Mouse (Mus musculus) stomach, embryonic 14.5 days (tissue): ENCODE measurements around the gene Abca4. TPM values are rescaled to one million over a fixed set of nuclear protein-coding genes. Genes with fewer than 3 reads are reported as not detected.

Source experiments
- ATAC-seq: fragments of 200-750 bp; cut with Nextera tagmentation; 2 replicates; pipeline ENCODE4 v1.8.0; 2017; ENCODE audit warnings: low read depth, moderate TSS enrichment; ENCODE audit not compliant: insufficient number of reproducible peaks, insufficient read depth, low FRiP score
- H3K27ac ChIP-seq: fragments of 300-500 bp; sonication (generic); 2 replicates; pipeline ENCODE4 v1.5.1; 2014; ENCODE audit warnings: mild to moderate bottlenecking, low read length, moderate library complexity, mixed read lengths
- H3K27me3 ChIP-seq: fragments of 300-500 bp; sonication (generic); 2 replicates; pipeline ENCODE4 v1.6.1; 2014; ENCODE audit warnings: low read length, control low read depth, mixed read lengths; ENCODE audit not compliant: control insufficient read depth, insufficient read depth
- H3K36me3 ChIP-seq: fragments of 300-500 bp; sonication (generic); 2 replicates; pipeline ENCODE4 v1.6.1; 2014; ENCODE audit warnings: mild to moderate bottlenecking, control low read depth, low read length, moderate library complexity, mixed read lengths; ENCODE audit not compliant: control insufficient read depth, insufficient read depth
- H3K4me1 ChIP-seq: fragments of 300-500 bp; sonication (generic); 2 replicates; pipeline ENCODE4 v1.6.1; 2014; ENCODE audit warnings: low read length, control low read depth, mixed read lengths; ENCODE audit not compliant: control insufficient read depth, insufficient read depth
- H3K4me2 ChIP-seq: fragments of 300-500 bp; sonication (generic); replicated peaks from 2 replicates; pipeline ENCODE4 v1.6.1; 2014; ENCODE audit warnings: low read depth, low read length, control low read depth
- H3K4me3 ChIP-seq: fragments of 300-500 bp; sonication (generic); 2 replicates; pipeline ENCODE4 v1.5.1; 2014; ENCODE audit warnings: low read depth, low read length, control low read depth
- H3K9ac ChIP-seq: fragments of 300-500 bp; sonication (generic); replicated peaks from 2 replicates; pipeline ENCODE4 v1.6.1; 2014; ENCODE audit warnings: low read depth, mild to moderate bottlenecking, control low read depth, low read length, moderate library complexity, mixed read lengths
- H3K9me3 ChIP-seq: fragments of 300-500 bp; sonication (generic); 2 replicates; pipeline ENCODE4 v1.6.1; 2016; ENCODE audit warnings: low read depth, low read length, control low read depth; ENCODE audit not compliant: control insufficient read depth
- WGBS: fragments of 180-500 bp; shearing (Covaris S2); extraction: QIAGEN DNeasy Blood & Tissue Kit; methylation state at CpG from one replicate; pipeline ENCODE4 v1.1.7; 2014; 5-methylcytosine and 5-hydroxymethylcytosine counted together
- polyA plus RNA-seq: library from polyadenylated mRNA; unstranded; fragments of >200 nt; fragmentation: Nextera tagmentation; extraction: Ambion mirVana; gene quantifications from 2 replicates; pipeline ENCODE4 v1.2.1, GENCODE M21; 2014

The Abca4 gene
- 0.67 and 0.91 TPM in 2 replicates for polyA plus RNA-seq

GRCm38 (mm10) chr3:122043799-122044547 is at the start of gene Abca4:
TSS of gene Abca4 (plus strand) at chr3:122044443.
- peak within 1 kb of the TSS; percentile 13; the same call in 1 of the 2 replicates for H3K4me2 ChIP-seq
- H3K27me3 ChIP-seq = no peaks in the 10 kb centered on the region
- H3K4me1 ChIP-seq = peaks cover 41% of the 10 kb centered on the region
- H3K9ac ChIP-seq = no peak within 1 kb of the TSS
- H3K4me3 ChIP-seq = no peak within 1 kb of the TSS
- WGBS = 25% methylated on average over 26 of the region's 26 CpGs
- H3K27ac ChIP-seq = no peak within 1 kb of the TSS
- ATAC-seq = no peak
- H3K36me3 ChIP-seq = no peaks in the 10 kb centered on the region
- H3K9me3 ChIP-seq = no peaks in the 10 kb centered on the region

DNA sequence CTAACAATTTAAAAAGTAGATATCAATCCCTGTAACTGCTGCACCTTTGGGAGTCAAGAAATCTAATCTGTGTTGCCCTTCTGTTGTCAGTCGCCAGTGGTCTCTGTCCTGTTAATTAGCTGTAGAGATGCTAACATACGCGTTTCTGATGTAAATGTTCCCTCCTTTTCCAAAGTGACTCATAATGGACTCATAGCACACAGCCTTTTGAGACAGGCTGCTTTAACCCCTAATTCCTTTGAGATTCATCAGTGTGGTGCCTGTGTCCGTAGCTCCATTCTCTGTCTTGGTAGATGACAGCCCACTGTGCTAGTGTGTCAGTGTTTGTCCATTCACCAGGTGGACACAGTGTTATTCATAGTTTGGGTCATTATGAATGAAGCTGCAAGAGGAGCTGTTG is 49.1 kb upstream of the Abca4 start:
- Histone ChIP-seq H3K4me3 (no peak overlapping the region), H3K4me1 (no peaks in the 10 kb centered on the region), H3K9me3 (no peaks in the 10 kb centered on the region), H3K27ac (no peak overlapping the region), H3K36me3 (peaks cover 16% of the 10 kb centered on the region; the same call in 1 of the 2 replicates), H3K9ac (no peak overlapping the region), H3K4me2 (no peak overlapping the region), H3K27me3 (no peaks in the 10 kb centered on the region)
- WGBS = 88% methylated on average over 4 of the region's 4 CpGs
- no peak for ATAC-seq

DNA sequence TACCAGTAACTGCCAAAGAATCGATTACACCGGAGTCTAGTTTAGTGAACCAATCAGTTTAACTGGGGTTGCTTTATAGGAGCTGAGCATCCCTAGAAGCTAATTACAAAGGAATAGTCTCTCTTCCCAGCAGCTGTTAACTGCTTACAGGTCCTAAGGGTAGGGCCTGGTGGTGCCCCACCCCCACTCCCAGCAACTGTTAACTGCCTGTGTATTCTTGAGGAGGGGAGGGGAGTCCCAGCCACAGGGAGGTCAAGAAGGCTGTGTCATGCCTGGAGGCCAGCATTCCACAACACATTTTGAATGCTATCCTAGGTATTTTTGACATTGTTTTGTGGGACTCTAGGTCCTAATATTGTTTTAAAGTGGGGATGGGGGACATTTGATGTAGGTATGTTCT is 44.3 kb upstream of the Abca4 start:
- 0 out of 2 replicates have a peak, but pooled peaks cover 2% of the 10 kb centered on the region for H3K36me3 ChIP-seq
- no peak for ATAC-seq
- no peak overlapping the region for H3K4me2 ChIP-seq
- H3K27ac ChIP-seq = no peak overlapping the region
- WGBS = 87% methylated on average over 2 of the region's 2 CpGs
- H3K9ac ChIP-seq = no peak overlapping the region
- H3K9me3 ChIP-seq = no peaks in the 10 kb centered on the region
- H3K4me3 ChIP-seq = no peak overlapping the region
- no peaks in the 10 kb centered on the region; the same call in 1 of the 2 replicates for H3K4me1 ChIP-seq
- no peaks in the 10 kb centered on the region for H3K27me3 ChIP-seq

- H3K4me2 ChIP-seq = no peak overlapping the region
- 38% methylated on average over 6 of the region's 6 CpGs for WGBS
- H3K4me3 ChIP-seq = no peak overlapping the region
- peaks cover 6% of the 10 kb centered on the region; the same call in 1 of the 2 replicates for H3K36me3 ChIP-seq
- H3K27ac ChIP-seq = no peak overlapping the region
- no peaks in the 10 kb centered on the region; the same call in 1 of the 2 replicates for H3K4me1 ChIP-seq
- no peak overlapping the region for H3K9ac ChIP-seq
- no peaks in the 10 kb centered on the region for H3K27me3 ChIP-seq
- no peaks in the 10 kb centered on the region for H3K9me3 ChIP-seq
- no peak for ATAC-seq
These were observed 42.7 kb upstream of the Abca4 start for GRCm38 (mm10) chr3:122001568-122001967.

DNA sequence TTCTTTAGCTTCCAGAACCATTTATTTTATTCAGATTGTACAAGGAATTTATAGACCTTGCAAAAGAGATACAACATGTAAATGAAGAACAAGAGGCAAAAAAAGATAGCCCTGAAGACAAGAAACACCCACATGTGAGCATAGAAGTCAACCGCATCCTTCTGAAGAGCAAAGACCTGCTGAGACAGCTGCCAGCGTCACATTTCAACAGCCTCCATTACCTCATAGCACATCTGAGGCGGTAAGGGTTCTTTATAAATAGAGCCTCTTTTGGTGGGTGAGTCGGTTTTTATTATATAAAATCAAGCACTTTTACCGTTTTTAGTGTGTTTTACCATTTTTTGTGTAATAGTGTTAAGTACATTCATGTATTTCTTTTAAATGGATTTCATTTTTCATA is 34.4 kb upstream of the Abca4 start:
- Histone ChIP-seq H3K4me2 (no peak overlapping the region), H3K4me3 (no peak overlapping the region), H3K36me3 (peaks cover 43% of the 10 kb centered on the region), H3K4me1 (no peaks in the 10 kb centered on the region), H3K9me3 (no peaks in the 10 kb centered on the region), H3K27ac (no peak overlapping the region), H3K27me3 (no peaks in the 10 kb centered on the region), H3K9ac (no peak overlapping the region)
- no peak for ATAC-seq
- 91% methylated on average over 5 of the region's 5 CpGs for WGBS

DNA sequence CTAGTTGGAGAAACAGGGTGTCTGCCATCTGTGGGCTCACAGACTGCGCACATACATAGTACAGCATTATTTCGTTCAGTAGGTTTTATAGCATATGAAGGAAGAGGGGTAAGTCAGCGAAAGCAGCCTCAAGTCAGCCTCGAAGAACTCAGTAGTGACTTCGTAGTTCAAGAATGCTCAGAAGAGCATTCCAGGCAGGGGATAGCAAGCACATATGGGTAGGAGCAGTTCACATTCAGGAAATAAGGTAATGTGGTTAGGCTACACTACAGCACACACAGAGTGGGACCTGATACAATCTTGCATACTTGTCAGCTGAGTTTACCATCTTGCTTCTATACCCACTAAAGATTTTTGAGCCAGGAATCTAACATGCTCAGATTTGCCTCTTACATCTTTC is 34.0 kb upstream of the Abca4 start:
- Histone ChIP-seq H3K36me3 (peaks cover 43% of the 10 kb centered on the region), H3K27ac (no peak overlapping the region), H3K4me3 (no peak overlapping the region), H3K4me1 (no peaks in the 10 kb centered on the region), H3K9me3 (no peaks in the 10 kb centered on the region), H3K9ac (no peak overlapping the region), H3K27me3 (no peaks in the 10 kb centered on the region), H3K4me2 (no peak overlapping the region)
- no peak for ATAC-seq
- WGBS = 80% methylated on average over 5 of the region's 5 CpGs

DNA sequence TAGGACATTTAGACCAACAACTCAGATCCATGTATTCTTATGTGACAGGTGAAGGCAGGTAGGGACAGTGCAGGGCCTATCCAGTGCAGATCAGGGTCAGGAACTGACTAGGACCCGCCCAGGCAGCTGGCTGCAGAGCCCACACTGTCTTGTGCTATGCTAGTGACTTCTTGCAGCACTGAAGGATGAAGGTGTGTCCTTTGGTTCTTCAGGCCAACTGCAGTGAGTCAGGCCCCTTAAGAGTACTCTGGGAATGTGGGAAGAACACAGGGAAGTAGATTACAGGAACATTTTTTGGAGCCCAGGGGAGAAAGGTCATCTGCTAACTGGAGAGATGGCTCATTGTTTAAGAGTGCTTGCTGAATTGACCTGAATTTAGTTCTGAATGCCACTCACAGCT is 31.8 kb upstream of the Abca4 start:
- Histone ChIP-seq H3K27ac (no peak overlapping the region), H3K4me2 (no peak overlapping the region), H3K9me3 (no peaks in the 10 kb centered on the region), H3K4me3 (no peak overlapping the region), H3K9ac (no peak overlapping the region), H3K27me3 (no peaks in the 10 kb centered on the region), H3K4me1 (no peaks in the 10 kb centered on the region), H3K36me3 (peaks cover 40% of the 10 kb centered on the region)
- ATAC-seq = no peak
- WGBS = 77% methylated on average over 1 of the region's 1 CpGs

- Histone ChIP-seq H3K4me3 (no peak overlapping the region), H3K36me3 (peaks cover 8% of the 10 kb centered on the region), H3K4me2 (no peak overlapping the region), H3K27ac (no peak overlapping the region), H3K9me3 (no peaks in the 10 kb centered on the region), H3K27me3 (no peaks in the 10 kb centered on the region), H3K9ac (no peak overlapping the region), H3K4me1 (no peaks in the 10 kb centered on the region)
- 96% methylated on average over 7 of the region's 7 CpGs for WGBS
- no peak for ATAC-seq
These were observed 25.8 kb upstream of the Abca4 start for GRCm38 (mm10) chr3:122018421-122018820.

DNA sequence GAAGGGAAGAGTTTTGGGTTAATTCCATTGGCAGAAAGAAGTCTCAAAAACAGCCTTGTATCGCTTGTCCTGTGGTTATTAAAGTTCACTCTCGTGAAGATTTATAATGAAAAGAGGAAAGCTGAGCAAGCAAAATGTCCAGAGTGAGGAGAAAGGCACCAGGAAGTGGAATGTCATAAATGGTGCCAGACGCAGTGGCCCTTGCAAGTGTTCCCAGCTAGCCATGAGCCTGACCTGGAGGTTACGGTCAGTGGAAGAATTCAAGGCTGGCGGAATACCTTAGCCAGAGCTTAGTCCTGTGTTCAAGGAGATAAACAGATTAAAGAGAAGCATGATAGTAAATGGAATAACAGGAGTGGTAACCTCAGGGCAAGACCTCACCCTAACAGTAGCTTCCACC is 25.1 kb upstream of the Abca4 start:
- H3K4me1 ChIP-seq = no peaks in the 10 kb centered on the region
- H3K9ac ChIP-seq = no peak overlapping the region
- no peak overlapping the region for H3K27ac ChIP-seq
- no peak for ATAC-seq
- H3K9me3 ChIP-seq = no peaks in the 10 kb centered on the region
- H3K4me2 ChIP-seq = no peak overlapping the region
- H3K36me3 ChIP-seq = peaks cover 5% of the 10 kb centered on the region
- H3K4me3 ChIP-seq = no peak overlapping the region
- 87% methylated on average over 5 of the region's 5 CpGs for WGBS
- H3K27me3 ChIP-seq = no peaks in the 10 kb centered on the region
